ENCODE assay signal across 26 mouse cellular contexts in genomic region chr13:73458719-73459118, GRCm38 (mm10). TPM values are rescaled to one million over a fixed set of nuclear protein-coding genes. Genes with fewer than 3 reads are reported as not detected.
DNase-seq lines count a peak whose midpoint lies in the region; ATAC-seq lines count a peak whose summit lies in the region.
"Had no signal": no experiment of that assay in that cellular context is flagged by ENCODE, and none has a peak within 500 bp of the region (broad histone marks: within the 10 kb centered on the region; RNA-seq: fewer than 3 reads in every experiment).

No protein-coding gene starts in this region.

- H3K27ac ChIP-seq in liver, embryonic 15.5 days (replicated peaks): peak overlapping the region; percentile 4; the same call in 1 of the 2 replicates
- H3K27ac ChIP-seq: embryonic facial prominence, embryonic 13.5 days; forebrain, embryonic 15.5 days; layer of hippocampus, adult 2 months; left cerebral cortex, adult 2 months; limb, embryonic 10.5 days; liver, embryonic 14.5 days; midbrain, embryonic 10.5 days had no signal

- H3K4me1 ChIP-seq in liver, embryonic 15.5 days (replicated peaks): peaks cover 56% of the 10 kb centered on the region
- H3K4me1 ChIP-seq: embryonic facial prominence, embryonic 13.5 days; forebrain, embryonic 15.5 days; limb, embryonic 10.5 days; midbrain, embryonic 10.5 days had no signal

- H3K36me3 ChIP-seq in liver, embryonic 15.5 days (replicated peaks): no peaks in the 10 kb centered on the region
- H3K36me3 ChIP-seq: embryonic facial prominence, embryonic 13.5 days; forebrain, embryonic 15.5 days; limb, embryonic 10.5 days; midbrain, embryonic 10.5 days had no signal

- intact Hi-C loops in heart, postnatal 36 days (cut with DNase I): no loop called here

- no peak overlapping the region for H3K4me3 ChIP-seq in liver, embryonic 15.5 days (replicated peaks)
- H3K4me3 ChIP-seq: embryonic facial prominence, embryonic 13.5 days; forebrain, embryonic 15.5 days; layer of hippocampus, adult 2 months; left cerebral cortex, adult 2 months; limb, embryonic 10.5 days; midbrain, embryonic 10.5 days; myocyte had no signal

- H3K4me2 ChIP-seq in liver, embryonic 15.5 days: no peak overlapping the region
- H3K4me2 ChIP-seq: embryonic facial prominence, embryonic 13.5 days; forebrain, embryonic 15.5 days had no signal

- no peaks in the 10 kb centered on the region for H3K27me3 ChIP-seq in liver, embryonic 15.5 days
- H3K27me3 ChIP-seq: embryonic facial prominence, embryonic 13.5 days; forebrain, embryonic 15.5 days had no signal

- peak; percentile 52 for DNase-seq in layer of hippocampus, adult 9-11 months
- DNase-seq in layer of hippocampus, postnatal 10 days (ENCODE audit: low spot score in 2 of 2): no peak
- DNase-seq in NIH3T3 (ENCODE audit: low read depth): peak; percentile 3
- no peak for DNase-seq in retina, postnatal 1 day
- no peak for DNase-seq in heart, postnatal 36 days
- no peak for DNase-seq in c-Kit-positive CD71-positive TER-119-positive erythroid progenitor cells, embryonic 14.5 days (ENCODE audit: low spot score)
- DNase-seq: adrenal gland, adult 2 months; cerebellum, adult 11 months; cerebellum, postnatal 10 days; gastrocnemius, postnatal 36 days; kidney, adult 2 months; kidney, postnatal 10 days; lung, postnatal 10 days; right cerebral cortex, postnatal 25 days; thymus, postnatal 25 days had no signal

- H3K9ac ChIP-seq in liver, embryonic 15.5 days: no peak overlapping the region
- H3K9ac ChIP-seq: embryonic facial prominence, embryonic 13.5 days; forebrain, embryonic 15.5 days; liver, embryonic 14.5 days had no signal

- no peak for ATAC-seq in liver, embryonic 15.5 days (ENCODE audit: insufficient read depth)
- peak; percentile 37; the same call in 1 of the 2 replicates for ATAC-seq in monocyte, adult 5-6 weeks (replicated peaks; ENCODE audit: insufficient number of reproducible peaks, low FRiP score, low TSS enrichment, poor library complexity, severe bottlenecking)
- ATAC-seq: forebrain, embryonic 15.5 days; inflammation-experienced regulatory T-cells, adult 6 months had no signal

- 59% methylated on average over 5 of the region's 5 CpGs for WGBS in liver, embryonic 15.5 days (ENCODE audit: insufficient replicate concordance)

- H3K9me3 ChIP-seq in liver, embryonic 15.5 days (replicated peaks): no peaks in the 10 kb centered on the region
- H3K9me3 ChIP-seq: embryonic facial prominence, embryonic 13.5 days; forebrain, embryonic 15.5 days; limb, embryonic 10.5 days; midbrain, embryonic 10.5 days had no signal

RNA-seq across cellular contexts. Expression of gene Lpcat1, which starts 8.3 kb away (rescaled TPM):
- 10 to 100 TPM; 75.5 to 77.8 TPM for total RNA-seq in layer of hippocampus, postnatal 10 days (2021)
- 73.8 and 78.2 TPM in 2 replicates for polyA plus RNA-seq in liver, embryonic 15.5 days (2015; fragmentation: Nextera tagmentation; extraction: Ambion mirVana)
- 10.6 to 13.3 TPM (median 12.6 TPM) in 3 replicates for total RNA-seq in monocyte, adult 5-6 weeks (2017)
- 1 to 10 TPM; 7.0 to 9.4 TPM for total RNA-seq in heart, postnatal 36 days (2021)

Comparison
In these comparisons a context has a peak if more than half of its experiments do, and no peak if none do; other contexts are left out.
1. DNase-seq: peak in layer of hippocampus, adult 9-11 months (single experiment) and NIH3T3 (single experiment); none in layer of hippocampus, postnatal 10 days (0 of 2), retina, postnatal 1 day (single experiment), heart, postnatal 36 days (0 of 2) and c-Kit-positive CD71-positive TER-119-positive erythroid progenitor cells, embryonic 14.5 days (single experiment).